Mouse (Mus musculus): ENCODE data around the gene Olfr311. TPM values are rescaled to one million over a fixed set of nuclear protein-coding genes. Genes with fewer than 3 reads are reported as not detected.
A peak's percentile ranks its signal among the peaks of the same experiment; 100 is the strongest.
"Not testable (repeated sequence)": the region's sequence is repeated elsewhere in the genome, so short reads cannot be mapped to it uniquely, and the experiment has no call there.

The Olfr311 gene
- total and polyA plus RNA-seq, 2 experiments from 2014 or later, result not detected

DNA sequence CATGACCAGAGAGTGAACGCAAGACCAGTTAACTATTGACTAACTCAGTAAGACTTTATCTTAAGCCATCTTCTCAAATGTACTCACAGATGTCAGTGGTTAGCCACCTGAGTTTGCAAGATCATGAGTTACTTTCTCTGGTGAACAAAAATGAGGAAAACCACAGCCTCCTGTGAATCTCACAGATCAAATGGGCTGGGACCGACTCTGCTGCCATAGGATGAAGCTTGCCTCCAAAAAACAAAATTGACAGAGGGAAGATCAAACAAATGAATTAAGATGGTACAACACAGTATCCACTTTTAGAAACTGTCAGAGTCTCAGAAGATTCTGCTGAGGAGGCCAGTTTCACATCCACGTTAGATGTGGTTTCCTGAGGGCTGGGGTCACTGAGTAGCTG is 9.3 kb upstream of the Olfr311 start:
- Histone ChIP-seq H3K27ac (no peak overlapping the region), H3K36me3 (ENCODE audit: insufficient read depth, low read length) (no peaks in the 10 kb centered on the region), H3K27me3 (ENCODE audit: insufficient read depth, low read length) (no peaks in the 10 kb centered on the region), H3K9me3 (ENCODE audit: low read length) (no peaks in the 10 kb centered on the region), H3K4me2 (ENCODE audit: low read depth, low read length) (no peak overlapping the region), H3K9ac (replicated peaks; ENCODE audit: low read length) (no peak overlapping the region), H3K4me1 (ENCODE audit: insufficient read depth, low read length) (no peaks in the 10 kb centered on the region), H3K4me3 (ENCODE audit: low read length) (no peak overlapping the region)
- ATAC-seq (no peak), DNase-seq (ENCODE audit: low spot score) (no peak)
- no peak for TF ChIP-seq CTCF (IDR thresholded peaks at IDR 0.05; ENCODE audit: low read depth)
- WGBS, result 79% methylated on average over 3 of the region's 3 CpGs

DNA sequence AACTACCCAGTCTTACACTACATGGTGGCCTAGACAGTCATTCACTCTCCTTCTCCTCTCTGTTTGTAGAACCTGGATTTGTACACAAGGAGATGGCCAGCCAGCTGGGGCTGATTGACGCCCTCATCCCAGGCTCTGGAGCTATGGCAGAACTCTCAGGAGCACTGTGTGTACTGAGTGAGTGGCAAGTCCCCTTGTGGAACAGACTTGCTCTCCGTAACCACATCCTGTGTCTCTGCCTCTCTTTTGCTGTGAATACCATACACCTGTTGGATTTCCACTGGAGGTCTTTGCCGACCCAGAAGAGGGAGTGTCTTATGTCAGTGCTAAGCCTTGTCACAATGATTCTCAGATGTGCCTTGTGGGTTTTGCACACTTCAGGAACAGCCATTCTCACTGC is 6.5 kb upstream of the Olfr311 start:
- WGBS, result 84% methylated on average over 3 of the region's 3 CpGs
- ATAC-seq; H3K4me1 ChIP-seq (ENCODE audit: insufficient read depth, low read length): not testable (repeated sequence)

GRCm38 (mm10) chr11:58846919-58847461 is 7.9 kb downstream of the Olfr311 start, which contains the start of gene Gm12258:
Gm12258 (plus strand) TSS chr11:58847158.
- H3K9ac ChIP-seq (replicated peaks; ENCODE audit: low read length), result peak within 1 kb of the TSS; percentile 82
- peak within 1 kb of the TSS; percentile 91 for H3K4me2 ChIP-seq (ENCODE audit: low read depth, low read length)
- H3K4me3 ChIP-seq (ENCODE audit: low read length), result peak within 1 kb of the TSS; percentile 87
- H3K27ac ChIP-seq, result peak within 1 kb of the TSS; percentile 91
- peak; percentile 97 for DNase-seq (ENCODE audit: low spot score)
- peaks cover 17% of the 10 kb centered on the region for H3K36me3 ChIP-seq (ENCODE audit: insufficient read depth, low read length)
- WGBS, result under 1% methylated on average over 24 of the region's 24 CpGs
- TF ChIP-seq CTCF (IDR thresholded peaks at IDR 0.05; ENCODE audit: low read depth), result no peak
- peak; percentile 100 for ATAC-seq
- no peaks in the 10 kb centered on the region for H3K27me3 ChIP-seq (ENCODE audit: insufficient read depth, low read length)
- H3K9me3 ChIP-seq (ENCODE audit: low read length), result no peaks in the 10 kb centered on the region
- H3K4me1 ChIP-seq (ENCODE audit: insufficient read depth, low read length), result no peaks in the 10 kb centered on the region

More for the DNA sequence above, 6.5 kb upstream of the Olfr311 start:
- H3K4me2 ChIP-seq (ENCODE audit: low read depth, low read length); H3K9me3 ChIP-seq (ENCODE audit: low read length); H3K27ac ChIP-seq; H3K36me3 ChIP-seq (ENCODE audit: insufficient read depth, low read length); H3K9ac ChIP-seq (replicated peaks; ENCODE audit: low read length); H3K4me3 ChIP-seq (ENCODE audit: low read length); H3K27me3 ChIP-seq (ENCODE audit: insufficient read depth, low read length); DNase-seq (ENCODE audit: low spot score): not testable (repeated sequence)

DNA sequence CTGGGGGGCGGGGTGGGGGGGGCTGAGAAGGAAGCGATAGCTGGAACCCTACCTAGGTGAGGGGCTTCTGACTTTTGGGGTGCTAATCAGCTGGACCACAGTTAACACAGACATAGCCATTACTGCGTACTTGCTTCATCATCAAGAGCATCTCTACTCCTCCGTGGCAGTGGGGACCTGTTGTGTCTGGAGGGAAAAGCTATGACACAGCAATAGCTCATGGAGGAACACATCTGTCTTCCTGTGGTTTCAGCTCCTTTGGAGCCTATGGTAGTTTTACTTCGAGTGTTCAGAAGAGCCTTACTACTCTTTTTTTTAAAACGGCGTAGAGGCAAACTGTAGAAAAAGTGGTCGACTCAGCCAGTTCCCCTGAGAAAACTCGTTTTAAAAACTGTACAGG is 8.6 kb downstream of the Olfr311 start:
- ATAC-seq (no peak; the same call in 1 of the 2 replicates), DNase-seq (ENCODE audit: low spot score) (peak; percentile 7)
- Histone ChIP-seq H3K36me3 (ENCODE audit: insufficient read depth, low read length) (peaks cover 23% of the 10 kb centered on the region), H3K4me2 (ENCODE audit: low read depth, low read length) (peak overlapping the region; percentile 91), H3K27me3 (ENCODE audit: insufficient read depth, low read length) (no peaks in the 10 kb centered on the region), H3K4me3 (ENCODE audit: low read length) (peak overlapping the region; percentile 87), H3K9me3 (ENCODE audit: low read length) (no peaks in the 10 kb centered on the region), H3K9ac (replicated peaks; ENCODE audit: low read length) (peak overlapping the region; percentile 82), H3K4me1 (ENCODE audit: insufficient read depth, low read length) (no peaks in the 10 kb centered on the region), H3K27ac (peak overlapping the region; percentile 91)
- 45% methylated on average over 9 of the region's 9 CpGs for WGBS
- TF ChIP-seq CTCF (IDR thresholded peaks at IDR 0.05; ENCODE audit: low read depth), result no peak

GRCm38 (mm10) chr11:58849731-58850130 is 10.7 kb downstream of the Olfr311 start:
- DNase-seq (ENCODE audit: low spot score) (no peak), ATAC-seq (no peak)
- Histone ChIP-seq H3K27ac (no peak overlapping the region), H3K36me3 (ENCODE audit: insufficient read depth, low read length) (peaks cover 32% of the 10 kb centered on the region), H3K27me3 (ENCODE audit: insufficient read depth, low read length) (no peaks in the 10 kb centered on the region), H3K4me2 (ENCODE audit: low read depth, low read length) (no peak overlapping the region), H3K9me3 (ENCODE audit: low read length) (no peaks in the 10 kb centered on the region), H3K4me1 (ENCODE audit: insufficient read depth, low read length) (no peaks in the 10 kb centered on the region), H3K9ac (replicated peaks; ENCODE audit: low read length) (no peak overlapping the region), H3K4me3 (ENCODE audit: low read length) (no peak overlapping the region)
- 64% methylated on average over 2 of the region's 2 CpGs for WGBS
- TF ChIP-seq CTCF (IDR thresholded peaks at IDR 0.05; ENCODE audit: low read depth), result no peak

- no peaks in the 10 kb centered on the region for H3K4me1 ChIP-seq (ENCODE audit: insufficient read depth, low read length)
- peaks cover 46% of the 10 kb centered on the region for H3K36me3 ChIP-seq (ENCODE audit: insufficient read depth, low read length)
- TF ChIP-seq CTCF (IDR thresholded peaks at IDR 0.05; ENCODE audit: low read depth), result no peak
- H3K4me3 ChIP-seq (ENCODE audit: low read length), result no peak overlapping the region
- ATAC-seq (no peak), DNase-seq (ENCODE audit: low spot score) (no peak)
- 97% methylated on average over 8 of the region's 8 CpGs for WGBS
- H3K9me3 ChIP-seq (ENCODE audit: low read length), result peaks cover 12% of the 10 kb centered on the region
- H3K9ac ChIP-seq (replicated peaks; ENCODE audit: low read length), result no peak overlapping the region
- H3K4me2 ChIP-seq (ENCODE audit: low read depth, low read length), result no peak overlapping the region
- no peaks in the 10 kb centered on the region for H3K27me3 ChIP-seq (ENCODE audit: insufficient read depth, low read length)
- no peak overlapping the region for H3K27ac ChIP-seq
Measured at GRCm38 (mm10) chr11:58860744-58861143, 21.7 kb downstream of the Olfr311 start.
